ENCODE assay signal across 21 mouse cellular contexts in the genomic region with DNA sequence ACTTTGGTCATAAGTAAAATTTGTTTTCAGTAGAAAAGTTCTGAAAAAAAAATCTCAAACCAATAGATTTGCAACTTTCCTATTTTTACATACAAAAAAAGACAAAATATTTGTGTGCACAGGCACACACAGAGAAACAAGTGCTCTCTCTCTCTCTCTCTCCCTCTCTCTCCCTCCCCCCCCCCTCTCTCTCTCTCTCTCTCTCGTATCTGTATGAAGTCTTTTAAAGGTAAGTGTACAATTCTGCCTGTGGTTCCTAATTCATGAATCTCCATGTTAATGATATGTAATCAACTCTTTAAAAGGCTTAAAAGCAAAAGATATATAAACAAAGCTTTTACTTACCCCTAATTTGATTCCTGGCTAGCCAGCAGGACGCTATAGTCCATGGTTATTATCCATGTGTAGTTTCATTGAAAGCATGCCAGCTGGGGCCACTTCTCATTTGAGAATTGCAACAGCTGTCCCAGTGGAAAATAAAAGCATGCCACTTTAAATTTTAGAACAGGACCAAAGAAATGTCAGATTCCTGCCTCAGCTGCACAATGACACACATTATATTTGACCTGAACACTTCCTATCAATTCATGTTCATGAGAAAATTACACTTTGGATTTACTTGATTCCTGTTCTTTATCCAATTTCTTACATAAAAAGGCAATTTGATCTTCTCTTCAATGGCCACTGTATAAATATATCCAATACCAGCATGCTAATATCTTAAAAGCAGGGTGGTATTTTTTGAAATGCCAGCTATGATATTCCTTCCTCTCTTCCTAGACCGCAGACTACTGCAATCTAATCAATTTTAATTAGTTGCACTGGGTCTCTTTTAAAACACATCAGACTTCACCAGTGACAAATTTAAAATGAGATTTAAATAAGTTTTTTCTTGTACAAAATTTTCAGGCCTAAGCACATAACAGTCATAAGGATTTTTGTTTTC.
A peak's percentile ranks its signal among the peaks of the same experiment; 100 is the strongest.
DNase-seq lines count a peak whose midpoint lies in the region; ATAC-seq and TF ChIP-seq lines count a peak whose summit lies in the region.
"Had no signal": no experiment of that assay in that cellular context is flagged by ENCODE, and none has a peak within 500 bp of the region (broad histone marks: within the 10 kb centered on the region; RNA-seq: fewer than 3 reads in every experiment).

No protein-coding gene starts in this region.

- no peaks in the 10 kb centered on the region for H3K27me3 ChIP-seq in midbrain, embryonic 11.5 days (ENCODE audit: control insufficient read depth, insufficient read depth, low read length)
- no peaks in the 10 kb centered on the region for H3K27me3 ChIP-seq in midbrain, embryonic 16.5 days (ENCODE audit: control insufficient read depth, insufficient read depth, low read depth, low read length)
- H3K27me3 ChIP-seq in forebrain, embryonic 14.5 days (replicated peaks; ENCODE audit: control insufficient read depth, insufficient read depth, low read length), result no peaks in the 10 kb centered on the region
- no peaks in the 10 kb centered on the region for H3K27me3 ChIP-seq in midbrain, postnatal 0 days (ENCODE audit: insufficient read depth, low read length)
- H3K27me3 ChIP-seq: CH12.LX; embryonic facial prominence, embryonic 15.5 days; liver, embryonic 15.5 days had no signal

- WGBS in midbrain, embryonic 11.5 days, result 66% methylated on average over 3 of the region's 3 CpGs
- 21% methylated on average over 3 of the region's 3 CpGs for WGBS in midbrain, embryonic 16.5 days
- 25% methylated on average over 3 of the region's 3 CpGs for WGBS in forebrain, embryonic 14.5 days
- 34% methylated on average over 3 of the region's 3 CpGs for WGBS in midbrain, postnatal 0 days

- peak; percentile 66 for ATAC-seq in midbrain, embryonic 11.5 days (ENCODE audit: low FRiP score)
- ATAC-seq in midbrain, embryonic 16.5 days, result no peak
- ATAC-seq in forebrain, embryonic 14.5 days, result peak; percentile 90; the same call in 1 of the 2 replicates
- no peak for ATAC-seq in midbrain, postnatal 0 days (ENCODE audit: low FRiP score)
- ATAC-seq in frontal cortex, adult (ENCODE audit: low TSS enrichment), result no peak
- ATAC-seq: intestine, postnatal 0 days had no signal

- H3K27ac ChIP-seq in midbrain, embryonic 11.5 days (ENCODE audit: low read depth, low read length), result no peak overlapping the region
- no peak overlapping the region for H3K27ac ChIP-seq in midbrain, embryonic 16.5 days (ENCODE audit: low read length)
- no peak overlapping the region for H3K27ac ChIP-seq in forebrain, embryonic 14.5 days (ENCODE audit: low read depth, low read length)
- no peak overlapping the region for H3K27ac ChIP-seq in midbrain, postnatal 0 days (ENCODE audit: low read depth, low read length)
- H3K27ac ChIP-seq: embryonic facial prominence, embryonic 15.5 days; liver, embryonic 15.5 days; stomach, postnatal 0 days had no signal

- H3K36me3 ChIP-seq in midbrain, embryonic 11.5 days (ENCODE audit: control insufficient read depth, insufficient read depth, low read length), result no peaks in the 10 kb centered on the region
- H3K36me3 ChIP-seq in midbrain, embryonic 16.5 days (ENCODE audit: control insufficient read depth, insufficient read depth, low read length), result no peaks in the 10 kb centered on the region
- no peaks in the 10 kb centered on the region for H3K36me3 ChIP-seq in forebrain, embryonic 14.5 days (ENCODE audit: control insufficient read depth, insufficient read depth, low read length)
- H3K36me3 ChIP-seq in midbrain, postnatal 0 days (ENCODE audit: insufficient read depth, low read length), result no peaks in the 10 kb centered on the region
- H3K36me3 ChIP-seq: embryonic facial prominence, embryonic 15.5 days; liver, embryonic 15.5 days had no signal

- no peak for TF ChIP-seq CTCF in midbrain, postnatal 0 days (IDR thresholded peaks at IDR 0.05)

- no peak overlapping the region for H3K4me2 ChIP-seq in midbrain, embryonic 11.5 days
- H3K4me2 ChIP-seq in midbrain, embryonic 16.5 days (ENCODE audit: low read length), result no peak overlapping the region
- H3K4me2 ChIP-seq in forebrain, embryonic 14.5 days (ENCODE audit: low read length), result no peak overlapping the region
- H3K4me2 ChIP-seq in midbrain, postnatal 0 days (ENCODE audit: low read depth, low read length, poor library complexity, severe bottlenecking), result no peak overlapping the region
- H3K4me2 ChIP-seq: embryonic facial prominence, embryonic 15.5 days; heart, embryonic 11.5 days; liver, embryonic 15.5 days had no signal

- intact Hi-C loops in left cerebral cortex, postnatal 14 days (cut with DNase I), result no loop called here

- peak; percentile 21 for DNase-seq in embryo, embryonic 10.5 days (ENCODE audit: low spot score)
- DNase-seq in embryo, embryonic 10 days (ENCODE audit: low spot score), result no peak
- no peak for DNase-seq in midbrain, embryonic 11.5 days (ENCODE audit: low spot score, missing footprints)
- peak; percentile 81 for DNase-seq in forebrain, embryonic 14.5 days (ENCODE audit: low spot score)
- peak; percentile 21 for DNase-seq in midbrain, postnatal 0 days (ENCODE audit: low spot score)
- no peak for DNase-seq in left cerebral cortex, postnatal 14 days (ENCODE audit: low spot score in 2 of 2)
- DNase-seq: adrenal gland, postnatal 25 days; cerebellum, postnatal 14 days; gastrocnemius, postnatal 14 days; heart, postnatal 4 days; kidney, postnatal 14 days; lung, postnatal 36 days; thymus, postnatal 36 days had no signal

- H3K4me3 ChIP-seq in midbrain, embryonic 11.5 days (ENCODE audit: low read depth, low read length), result no peak overlapping the region
- no peak overlapping the region for H3K4me3 ChIP-seq in midbrain, embryonic 16.5 days (ENCODE audit: low read depth, low read length)
- no peak overlapping the region for H3K4me3 ChIP-seq in forebrain, embryonic 14.5 days (ENCODE audit: low read depth, low read length)
- H3K4me3 ChIP-seq in midbrain, postnatal 0 days (ENCODE audit: low read depth, low read length), result no peak overlapping the region
- H3K4me3 ChIP-seq: embryonic facial prominence, embryonic 15.5 days; liver, embryonic 15.5 days had no signal

- H3K4me1 ChIP-seq in midbrain, embryonic 11.5 days (ENCODE audit: control insufficient read depth, insufficient read depth, low read length), result no peaks in the 10 kb centered on the region
- H3K4me1 ChIP-seq in midbrain, embryonic 16.5 days (ENCODE audit: control insufficient read depth, insufficient read depth, low read length), result no peaks in the 10 kb centered on the region; the same call in 1 of the 2 replicates
- H3K4me1 ChIP-seq in forebrain, embryonic 14.5 days (ENCODE audit: control insufficient read depth, insufficient read depth, low read length), result no peaks in the 10 kb centered on the region
- no peaks in the 10 kb centered on the region for H3K4me1 ChIP-seq in midbrain, postnatal 0 days (ENCODE audit: insufficient read depth, low read length)
- H3K4me1 ChIP-seq: embryonic facial prominence, embryonic 15.5 days; liver, embryonic 15.5 days had no signal

- no peak overlapping the region for H3K9ac ChIP-seq in midbrain, embryonic 11.5 days (ENCODE audit: low read length)
- H3K9ac ChIP-seq in midbrain, embryonic 16.5 days (ENCODE audit: low read depth, low read length), result no peak overlapping the region
- no peak overlapping the region for H3K9ac ChIP-seq in forebrain, embryonic 14.5 days (ENCODE audit: low read length)
- no peak overlapping the region for H3K9ac ChIP-seq in midbrain, postnatal 0 days (replicated peaks; ENCODE audit: low read length, poor library complexity, severe bottlenecking)
- H3K9ac ChIP-seq: embryonic facial prominence, embryonic 15.5 days; liver, embryonic 15.5 days had no signal

- no peaks in the 10 kb centered on the region for H3K9me3 ChIP-seq in midbrain, embryonic 11.5 days (ENCODE audit: control insufficient read depth, low read length)
- H3K9me3 ChIP-seq in midbrain, embryonic 16.5 days (replicated peaks; ENCODE audit: control insufficient read depth, low read length, poor library complexity, severe bottlenecking), result no peaks in the 10 kb centered on the region
- no peaks in the 10 kb centered on the region for H3K9me3 ChIP-seq in forebrain, embryonic 14.5 days (replicated peaks; ENCODE audit: control insufficient read depth, low read length)
- H3K9me3 ChIP-seq in midbrain, postnatal 0 days (ENCODE audit: low read length), result no peaks in the 10 kb centered on the region
- H3K9me3 ChIP-seq: embryonic facial prominence, embryonic 15.5 days; liver, embryonic 15.5 days had no signal

Comparison
In these comparisons a context has a peak if more than half of its experiments do, and no peak if none do; other contexts are left out.
1. DNase-seq: peak in embryo, embryonic 10.5 days (single experiment), forebrain, embryonic 14.5 days (single experiment) and midbrain, postnatal 0 days (single experiment); none in embryo, embryonic 10 days (single experiment), midbrain, embryonic 11.5 days (single experiment) and left cerebral cortex, postnatal 14 days (0 of 2).
2. ATAC-seq: peak in midbrain, embryonic 11.5 days (single experiment) and forebrain, embryonic 14.5 days (single experiment); none in midbrain, embryonic 16.5 days (single experiment), midbrain, postnatal 0 days (single experiment) and frontal cortex, adult (single experiment).